Mouse (Mus musculus) midbrain, embryonic 15.5 days (tissue): Measurements from ENCODE around the gene Plekha7. TPM values are rescaled to one million over a fixed set of nuclear protein-coding genes. Genes with fewer than 3 reads are reported as not detected.

Experiments
- ATAC-seq: fragments of 200-750 bp; cut with Nextera tagmentation; replicated peaks from 2 replicates; pipeline ENCODE4 v1.8.0; 2017; ENCODE audit warnings: moderate TSS enrichment
- H3K27ac ChIP-seq: fragments of 300-500 bp; sonication (generic); 2 replicates; pipeline ENCODE4 v1.5.1; 2015; ENCODE audit warnings: mild to moderate bottlenecking, inconsistent platforms
- H3K27me3 ChIP-seq: fragments of 300-500 bp; sonication (generic); replicated peaks from 2 replicates; pipeline ENCODE4 v1.6.1; 2015; ENCODE audit warnings: inconsistent platforms
- H3K36me3 ChIP-seq: fragments of 300-500 bp; sonication (generic); replicated peaks from 2 replicates; pipeline ENCODE4 v1.6.1; 2015; ENCODE audit warnings: inconsistent platforms
- H3K4me1 ChIP-seq: fragments of 300-500 bp; sonication (generic); 2 replicates; pipeline ENCODE4 v1.6.1; 2015; ENCODE audit warnings: inconsistent platforms
- H3K4me2 ChIP-seq: fragments of 300-500 bp; sonication (generic); 2 replicates; pipeline ENCODE4 v1.6.1; 2015; ENCODE audit warnings: inconsistent platforms, mild to moderate bottlenecking, moderate library complexity
- H3K4me3 ChIP-seq: fragments of 300-500 bp; sonication (generic); 2 replicates; pipeline ENCODE4 v1.5.1; 2015; ENCODE audit warnings: mild to moderate bottlenecking, inconsistent platforms
- H3K9ac ChIP-seq: fragments of 300-500 bp; sonication (generic); 2 replicates; pipeline ENCODE4 v1.6.1; 2015; ENCODE audit warnings: mild to moderate bottlenecking, inconsistent platforms
- H3K9me3 ChIP-seq: fragments of 300-500 bp; sonication (generic); 2 replicates; pipeline ENCODE4 v1.6.1; 2016; ENCODE audit warnings: inconsistent platforms
- WGBS: fragments of 180-500 bp; shearing (Covaris S2); methylation state at CpG from one replicate; pipeline ENCODE4 v1.1.7; 2015; ENCODE audit warnings: mixed read lengths; 5-methylcytosine and 5-hydroxymethylcytosine counted together
- polyA plus RNA-seq: library from polyadenylated mRNA; unstranded; fragments of >200 nt; fragmentation: Nextera tagmentation; extraction: Ambion mirVana; gene quantifications from 2 replicates; pipeline ENCODE4 v1.2.1, GENCODE M21; 2015

The Plekha7 gene
- polyA plus RNA-seq, 1 experiment from 2014 or later: 11.1 TPM

DNA sequence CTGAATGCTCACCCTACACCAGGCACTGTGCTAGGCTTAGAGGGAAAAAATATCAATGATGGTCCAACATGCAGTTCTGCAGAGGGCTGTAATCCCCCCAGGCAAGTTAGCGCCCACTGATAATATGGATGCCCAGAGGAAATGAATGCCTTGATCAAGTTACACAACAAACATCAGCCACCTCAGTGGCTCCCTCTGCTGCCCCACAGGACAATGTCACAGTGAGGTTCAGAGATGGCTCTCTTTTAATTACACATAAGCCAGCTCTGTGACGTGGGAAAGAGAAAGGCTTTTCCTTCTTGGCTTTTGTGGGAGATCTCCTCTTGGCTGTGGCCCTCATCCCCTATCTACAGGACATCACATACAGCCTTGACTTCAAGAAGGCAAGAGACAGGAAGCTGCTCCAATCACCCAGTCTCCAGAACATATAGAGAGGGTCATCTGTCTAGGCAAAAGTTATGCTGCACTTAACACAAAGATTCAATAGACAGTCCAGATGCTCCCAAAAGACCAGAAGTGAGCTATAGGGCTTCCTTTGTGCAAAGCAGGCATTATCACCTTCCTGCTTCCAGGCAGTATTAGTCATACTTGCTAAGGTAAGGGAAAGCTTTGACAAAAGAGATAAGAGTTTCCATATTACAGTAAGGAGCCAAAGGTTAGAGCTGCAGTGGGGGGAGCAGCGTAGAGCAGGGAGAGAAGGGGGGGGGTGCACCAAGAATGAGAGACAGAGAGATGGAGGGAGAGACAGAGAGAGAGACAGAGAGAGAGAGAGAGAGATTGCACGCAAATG lies 47.2 kb downstream of the Plekha7 start:
- WGBS: 74% methylated on average over 4 of the region's 4 CpGs
- no peaks in the 10 kb centered on the region for H3K36me3 ChIP-seq
- no peak for ATAC-seq
- no peak overlapping the region for H3K4me3 ChIP-seq
- H3K9ac ChIP-seq: no peak overlapping the region
- H3K4me1 ChIP-seq: no peaks in the 10 kb centered on the region
- H3K27me3 ChIP-seq: no peaks in the 10 kb centered on the region
- no peaks in the 10 kb centered on the region for H3K9me3 ChIP-seq
- H3K27ac ChIP-seq: no peak overlapping the region
- H3K4me2 ChIP-seq: no peak overlapping the region

DNA sequence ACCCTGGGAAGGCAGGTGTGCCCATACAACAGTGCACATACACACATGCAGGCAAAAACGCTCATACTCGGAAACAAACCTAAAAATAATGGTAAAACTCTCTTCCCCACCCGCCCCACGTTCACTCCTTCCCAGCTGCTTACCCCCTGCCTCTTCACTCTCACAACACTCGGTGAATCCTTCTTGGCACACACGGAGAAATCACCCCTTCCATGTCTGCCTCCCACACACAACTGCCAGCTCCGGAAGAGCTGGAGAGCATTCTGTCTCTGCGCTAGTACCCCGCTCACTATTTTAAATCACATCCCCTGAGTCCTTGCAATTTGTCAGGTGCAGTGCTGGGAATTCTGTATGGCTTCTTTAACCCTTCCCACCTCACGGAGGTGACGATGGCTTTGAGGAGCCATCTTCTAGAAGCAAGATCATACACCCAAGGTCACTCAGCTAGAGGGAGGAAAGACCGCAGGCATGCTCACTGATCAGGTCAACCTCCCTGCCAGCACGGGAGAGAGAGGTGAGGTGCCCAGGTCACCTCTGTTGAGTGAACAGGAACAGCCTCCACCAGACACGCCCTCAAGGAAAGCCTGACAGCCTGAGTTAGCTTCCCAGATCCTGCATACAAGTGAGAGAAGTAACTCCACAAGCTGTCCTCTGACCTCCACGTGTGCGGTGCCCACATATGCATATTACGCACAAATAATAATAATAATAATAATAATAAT lies 49.6 kb downstream of the Plekha7 start:
- H3K36me3 ChIP-seq: no peaks in the 10 kb centered on the region
- 89% methylated on average over 17 of the region's 17 CpGs for WGBS
- H3K27ac ChIP-seq: no peak overlapping the region
- no peak overlapping the region for H3K4me3 ChIP-seq
- no peak for ATAC-seq
- no peaks in the 10 kb centered on the region for H3K9me3 ChIP-seq
- no peaks in the 10 kb centered on the region for H3K4me1 ChIP-seq
- H3K4me2 ChIP-seq: no peak overlapping the region
- H3K27me3 ChIP-seq: no peaks in the 10 kb centered on the region
- no peak overlapping the region for H3K9ac ChIP-seq

DNA sequence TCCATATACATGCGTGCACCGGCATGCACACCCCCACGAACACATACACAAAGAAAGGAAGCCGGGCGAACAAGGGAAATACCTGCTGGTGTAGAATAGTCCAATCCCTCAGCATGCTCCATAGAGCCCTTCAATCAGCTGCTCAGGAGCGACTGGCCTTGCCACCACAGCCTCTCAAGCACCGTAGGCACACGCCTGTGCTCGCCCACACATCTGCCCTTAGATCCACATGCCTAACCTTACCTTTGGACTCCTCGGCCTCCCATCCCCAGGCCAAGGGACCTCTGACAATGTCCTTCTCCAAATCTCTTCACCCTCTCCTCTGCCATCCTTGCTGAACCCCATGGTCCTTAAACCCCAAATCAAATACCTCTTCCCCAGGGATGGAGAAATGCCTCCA lies 50.2 kb downstream of the Plekha7 start:
- ATAC-seq: no peak
- H3K27me3 ChIP-seq: no peaks in the 10 kb centered on the region
- H3K36me3 ChIP-seq: no peaks in the 10 kb centered on the region
- WGBS: 96% methylated on average over 10 of the region's 10 CpGs
- H3K9me3 ChIP-seq: no peaks in the 10 kb centered on the region
- no peak overlapping the region for H3K9ac ChIP-seq
- H3K27ac ChIP-seq: no peak overlapping the region
- H3K4me1 ChIP-seq: no peaks in the 10 kb centered on the region
- no peak overlapping the region for H3K4me2 ChIP-seq
- no peak overlapping the region for H3K4me3 ChIP-seq

GRCm38 (mm10) chr7:116255664-116256063 lies 52.5 kb downstream of the Plekha7 start:
- H3K27me3 ChIP-seq: no peaks in the 10 kb centered on the region
- H3K4me1 ChIP-seq: no peaks in the 10 kb centered on the region
- no peak for ATAC-seq
- H3K4me2 ChIP-seq: no peak overlapping the region
- 92% methylated on average over 5 of the region's 5 CpGs for WGBS
- H3K9ac ChIP-seq: no peak overlapping the region
- H3K9me3 ChIP-seq: no peaks in the 10 kb centered on the region
- no peaks in the 10 kb centered on the region for H3K36me3 ChIP-seq
- no peak overlapping the region for H3K4me3 ChIP-seq
- no peak overlapping the region for H3K27ac ChIP-seq

DNA sequence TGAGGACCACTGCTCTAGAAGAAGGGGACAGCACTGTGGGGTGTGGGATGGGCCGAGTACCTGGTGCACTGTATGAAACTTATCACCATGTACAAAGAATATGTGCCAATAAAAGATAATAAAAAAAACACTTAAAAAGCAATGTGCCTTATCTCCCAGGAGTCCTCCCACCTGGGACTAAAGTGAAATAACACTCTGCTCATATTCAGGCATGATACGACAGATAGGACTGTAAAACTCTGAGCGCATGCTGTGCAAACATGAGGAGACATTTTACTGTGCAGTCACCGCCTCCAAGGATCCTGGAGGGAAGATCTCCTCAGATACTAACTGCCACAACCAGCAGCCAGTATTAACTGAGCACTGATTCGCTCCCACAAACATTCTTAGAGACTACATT lies 53.5 kb downstream of the Plekha7 start:
- WGBS: 91% methylated on average over 5 of the region's 5 CpGs
- Histone ChIP-seq H3K9ac (no peak overlapping the region), H3K27me3 (no peaks in the 10 kb centered on the region), H3K4me2 (no peak overlapping the region), H3K36me3 (no peaks in the 10 kb centered on the region), H3K27ac (no peak overlapping the region), H3K9me3 (no peaks in the 10 kb centered on the region), H3K4me3 (no peak overlapping the region), H3K4me1 (no peaks in the 10 kb centered on the region)
- ATAC-seq: no peak

DNA sequence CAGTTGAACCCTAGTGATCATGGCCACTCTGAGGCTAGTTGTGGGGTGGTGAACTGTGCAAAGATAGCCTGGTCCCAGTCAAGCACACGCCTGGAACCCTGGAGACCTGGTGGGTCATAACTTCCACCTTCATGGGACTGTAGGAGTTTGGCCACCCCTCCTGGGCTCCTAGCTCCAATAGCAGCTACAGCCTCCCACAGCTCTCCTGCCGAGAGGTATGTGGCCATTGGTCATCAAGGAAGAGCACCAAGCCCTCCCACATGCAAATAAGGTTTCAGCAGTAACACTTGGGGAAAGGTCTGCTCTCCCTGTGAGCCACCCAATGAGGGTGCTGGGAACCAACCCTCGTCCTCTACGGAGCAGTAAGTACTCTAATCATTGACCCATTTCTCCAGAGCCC lies 55.7 kb downstream of the Plekha7 start:
- Histone ChIP-seq H3K9me3 (no peaks in the 10 kb centered on the region), H3K4me1 (no peaks in the 10 kb centered on the region), H3K4me3 (no peak overlapping the region), H3K9ac (no peak overlapping the region), H3K4me2 (no peak overlapping the region), H3K27ac (no peak overlapping the region), H3K36me3 (no peaks in the 10 kb centered on the region), H3K27me3 (no peaks in the 10 kb centered on the region)
- WGBS: 83% methylated on average over 4 of the region's 4 CpGs
- no peak for ATAC-seq

GRCm38 (mm10) chr7:116251516-116251915 lies 56.7 kb downstream of the Plekha7 start:
- Histone ChIP-seq H3K9me3 (no peaks in the 10 kb centered on the region), H3K27me3 (no peaks in the 10 kb centered on the region), H3K4me1 (peaks cover 8% of the 10 kb centered on the region), H3K4me3 (no peak overlapping the region), H3K27ac (no peak overlapping the region), H3K9ac (no peak overlapping the region), H3K4me2 (no peak overlapping the region), H3K36me3 (no peaks in the 10 kb centered on the region)
- no peak for ATAC-seq
- 87% methylated on average over 3 of the region's 3 CpGs for WGBS

DNA sequence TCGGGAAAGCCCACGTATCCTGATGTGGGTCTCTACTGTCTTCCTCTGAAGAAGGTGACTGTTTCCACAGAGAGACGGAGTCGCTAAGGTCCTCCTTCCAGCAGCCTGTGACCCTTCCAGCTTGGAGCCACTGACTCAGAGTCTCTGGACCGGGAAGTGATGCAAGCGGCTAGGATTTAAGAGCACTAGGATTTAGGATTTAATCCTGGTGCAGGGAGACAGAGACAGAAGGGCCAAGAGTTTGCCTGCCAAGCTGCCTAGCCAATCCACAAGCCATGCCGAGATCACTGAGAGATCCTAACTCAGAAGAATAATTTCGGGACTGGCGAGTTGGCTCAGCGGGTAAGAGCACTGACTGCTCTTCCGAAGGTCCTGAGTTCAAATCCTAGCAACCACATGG lies 59.6 kb downstream of the Plekha7 start:
- peaks cover 15% of the 10 kb centered on the region for H3K4me1 ChIP-seq
- no peak overlapping the region for H3K4me2 ChIP-seq
- no peak overlapping the region for H3K27ac ChIP-seq
- H3K4me3 ChIP-seq: no peak overlapping the region
- 92% methylated on average over 11 of the region's 11 CpGs for WGBS
- no peak for ATAC-seq
- H3K9ac ChIP-seq: no peak overlapping the region
- no peaks in the 10 kb centered on the region for H3K27me3 ChIP-seq
- no peaks in the 10 kb centered on the region for H3K36me3 ChIP-seq
- H3K9me3 ChIP-seq: no peaks in the 10 kb centered on the region

- Histone ChIP-seq H3K9me3 (no peaks in the 10 kb centered on the region), H3K4me1 (peaks cover 15% of the 10 kb centered on the region), H3K27ac (no peak overlapping the region), H3K4me2 (peak overlapping the region; percentile 45), H3K27me3 (no peaks in the 10 kb centered on the region), H3K4me3 (no peak overlapping the region), H3K9ac (no peak overlapping the region), H3K36me3 (no peaks in the 10 kb centered on the region)
- WGBS: 7% methylated on average over 5 of the region's 7 CpGs
- ATAC-seq: no peak
Measured at GRCm38 (mm10) chr7:116247377-116247729, 60.8 kb downstream of the Plekha7 start.

DNA sequence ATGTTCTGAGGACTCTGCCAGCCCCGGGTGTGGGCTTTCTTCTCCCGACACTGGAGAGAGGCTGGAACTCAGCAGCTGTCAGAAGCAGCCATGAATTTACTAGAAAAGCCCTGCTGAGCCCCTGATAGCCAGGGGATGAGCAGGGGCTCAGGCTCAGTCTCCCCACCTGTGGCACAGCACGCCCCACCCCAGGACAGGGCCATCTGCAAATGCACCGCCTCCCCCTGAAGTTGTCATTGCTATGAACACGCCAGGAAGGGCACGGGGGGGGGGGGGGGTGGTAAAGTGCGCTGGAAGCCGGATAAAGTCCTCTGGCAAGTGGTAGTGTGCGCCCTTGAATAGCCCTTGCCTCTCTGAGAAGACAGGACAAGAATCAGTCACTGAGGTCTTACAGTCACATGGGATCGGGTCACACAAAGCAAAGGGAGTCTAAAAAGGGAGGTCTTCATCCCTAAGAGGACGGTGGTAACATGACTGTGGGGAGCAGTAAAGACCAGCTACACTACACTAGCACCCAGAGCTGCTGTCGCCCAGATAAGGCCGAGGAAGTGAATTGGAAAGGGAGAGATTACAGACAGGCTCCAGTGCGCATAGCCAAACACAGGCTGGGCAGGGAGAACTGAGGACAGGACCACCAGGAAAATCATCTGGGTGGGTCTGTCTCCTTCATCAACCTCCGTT lies 61.3 kb downstream of the Plekha7 start:
- Histone ChIP-seq H3K36me3 (no peaks in the 10 kb centered on the region), H3K4me3 (peak overlapping the region; percentile 6; the same call in 1 of the 2 replicates), H3K9ac (no peak overlapping the region), H3K4me2 (peak overlapping the region; percentile 45), H3K9me3 (no peaks in the 10 kb centered on the region), H3K27ac (0 out of 2 replicates have a peak overlapping the region, but pooled peaks have one; percentile 31), H3K27me3 (no peaks in the 10 kb centered on the region), H3K4me1 (peaks cover 15% of the 10 kb centered on the region)
- 28% methylated on average over 15 of the region's 15 CpGs for WGBS
- peak; percentile 46; the same call in 1 of the 2 replicates for ATAC-seq

DNA sequence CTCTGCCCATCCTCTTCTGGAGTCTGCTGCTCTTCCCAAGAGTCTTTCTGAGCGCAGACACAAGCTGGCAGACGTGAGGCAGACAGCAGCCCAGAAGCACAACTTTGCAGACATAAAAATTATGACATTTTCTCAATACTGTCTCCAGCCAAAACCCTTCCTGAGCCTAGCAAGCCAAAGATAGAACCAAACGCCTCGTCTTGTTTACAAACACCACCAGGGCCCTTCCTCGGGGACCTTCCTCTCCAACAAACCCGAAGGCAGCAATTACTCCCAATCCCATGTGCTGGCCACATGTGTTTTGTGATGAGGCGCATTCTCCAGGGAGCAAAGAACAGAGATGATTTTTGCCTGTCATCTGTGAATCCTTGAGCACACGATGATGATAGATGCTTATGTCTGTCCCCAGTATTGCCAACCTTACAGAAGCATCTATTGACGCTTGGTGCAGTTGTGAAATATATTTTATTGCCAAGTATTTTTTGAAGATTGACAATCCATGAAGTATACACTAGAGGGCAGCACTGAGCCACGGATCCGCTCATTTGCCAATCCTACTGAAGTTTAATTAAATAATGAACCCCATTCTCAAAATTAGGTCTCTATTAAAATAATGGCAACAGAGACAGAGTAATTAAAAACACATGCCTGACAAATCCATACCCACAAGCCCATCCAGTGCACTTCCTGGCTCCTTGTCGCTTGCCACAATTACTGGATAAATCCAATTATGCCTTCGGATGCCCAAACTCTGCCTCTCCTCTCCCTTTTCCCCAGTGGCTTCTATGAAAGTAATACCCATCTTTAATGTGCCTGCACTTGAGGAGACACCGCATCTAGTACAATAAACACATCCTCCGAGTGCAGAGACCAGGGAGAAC lies 62.1 kb downstream of the Plekha7 start:
- 28% methylated on average over 15 of the region's 15 CpGs for WGBS
- Histone ChIP-seq H3K36me3 (no peaks in the 10 kb centered on the region), H3K9me3 (no peaks in the 10 kb centered on the region), H3K27ac (0 out of 2 replicates have a peak overlapping the region, but pooled peaks have one; percentile 31), H3K27me3 (no peaks in the 10 kb centered on the region), H3K4me2 (peak overlapping the region; percentile 45), H3K9ac (no peak overlapping the region), H3K4me3 (peak overlapping the region; percentile 6; the same call in 1 of the 2 replicates), H3K4me1 (peaks cover 15% of the 10 kb centered on the region)
- ATAC-seq: peak; percentile 1; the same call in 1 of the 2 replicates
